Mouse (Mus musculus): ENCODE results near the gene Syt6. TPM values are rescaled to one million over a fixed set of nuclear protein-coding genes. Genes with fewer than 3 reads are reported as not detected.

Syt6 gene
- polyA plus RNA-seq, 1 experiment from 2014 or later = 0.07 TPM

DNA sequence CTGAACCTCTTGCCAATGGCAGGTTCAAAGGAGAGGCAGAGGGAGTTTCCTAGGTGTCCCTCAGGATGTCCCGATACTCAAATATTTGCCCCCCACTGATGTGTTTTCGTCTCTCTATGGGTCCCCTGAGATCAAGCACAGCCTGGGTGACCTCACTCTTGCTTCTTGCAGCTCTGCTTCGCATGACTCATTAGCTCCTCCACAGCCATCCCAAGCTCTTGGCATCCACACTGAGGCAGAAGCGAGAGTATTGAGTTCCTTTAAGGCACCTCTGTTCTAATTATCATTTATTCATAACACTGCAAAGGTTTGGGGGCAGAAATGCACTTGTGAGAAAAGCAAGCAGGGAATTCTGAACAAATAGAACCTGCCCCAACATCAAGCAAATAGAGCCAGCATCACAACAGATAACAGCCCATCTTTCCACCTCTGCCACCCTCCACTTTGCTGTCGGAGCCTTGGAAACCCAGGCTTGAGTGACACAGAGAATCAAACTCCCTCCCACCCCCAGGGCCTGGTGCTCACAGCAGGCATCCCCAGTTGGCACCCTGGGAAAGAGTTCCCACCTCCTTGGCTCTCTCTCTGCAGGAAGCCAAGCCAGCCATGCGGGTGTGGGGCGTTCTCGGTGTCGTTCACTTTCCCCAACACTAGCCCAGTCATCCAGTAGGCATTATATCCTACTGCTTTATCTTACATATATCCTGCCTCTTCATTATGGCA is 37.8 kb downstream of the Syt6 start:
- H3K27ac ChIP-seq (ENCODE audit: low read length) = no peak overlapping the region
- 48% methylated on average over 9 of the region's 9 CpGs for WGBS
- H3K9ac ChIP-seq (ENCODE audit: low read length) = no peak overlapping the region
- no peak for ATAC-seq (replicated peaks; ENCODE audit: extremely low read depth, insufficient read depth, low FRiP score)
- H3K27me3 ChIP-seq (ENCODE audit: control insufficient read depth, insufficient read depth, low read length) = 0 out of 2 replicates have a peak, but pooled peaks cover 2% of the 10 kb centered on the region
- no peaks in the 10 kb centered on the region for H3K4me1 ChIP-seq (ENCODE audit: control insufficient read depth, insufficient read depth, low read length)
- H3K9me3 ChIP-seq (replicated peaks; ENCODE audit: control insufficient read depth, low read length) = no peaks in the 10 kb centered on the region
- no peak overlapping the region for H3K4me2 ChIP-seq (ENCODE audit: low read depth, low read length)
- no peak overlapping the region for H3K4me3 ChIP-seq (ENCODE audit: low read length)
- no peaks in the 10 kb centered on the region for H3K36me3 ChIP-seq (ENCODE audit: control insufficient read depth, insufficient read depth)

DNA sequence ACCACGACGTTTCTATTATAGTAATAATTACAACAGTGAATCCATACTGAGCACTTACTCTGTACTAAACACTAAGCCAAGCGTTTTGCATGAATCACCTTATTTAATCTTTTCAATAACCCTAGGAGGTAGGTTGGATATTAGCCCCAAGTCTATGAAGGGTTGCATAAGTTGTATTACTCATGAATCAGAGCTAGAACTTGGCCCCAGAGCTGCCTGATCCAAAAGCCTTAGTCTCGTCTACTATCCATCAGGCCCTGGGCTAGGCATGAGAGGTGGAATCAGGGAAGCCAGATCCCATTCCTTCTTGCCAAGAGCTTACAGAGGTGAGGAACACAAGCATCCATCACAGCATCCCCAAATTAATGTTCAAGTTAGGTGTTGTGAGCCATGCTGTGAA is 40.6 kb downstream of the Syt6 start:
- H3K9me3 ChIP-seq (replicated peaks; ENCODE audit: control insufficient read depth, low read length) = no peaks in the 10 kb centered on the region
- no peak for ATAC-seq (replicated peaks; ENCODE audit: extremely low read depth, insufficient read depth, low FRiP score)
- no peak overlapping the region for H3K9ac ChIP-seq (ENCODE audit: low read length)
- H3K36me3 ChIP-seq (ENCODE audit: control insufficient read depth, insufficient read depth) = no peaks in the 10 kb centered on the region
- H3K4me2 ChIP-seq (ENCODE audit: low read depth, low read length) = no peak overlapping the region
- no peak overlapping the region for H3K27ac ChIP-seq (ENCODE audit: low read length)
- 75% methylated on average over 4 of the region's 4 CpGs for WGBS
- no peaks in the 10 kb centered on the region for H3K4me1 ChIP-seq (ENCODE audit: control insufficient read depth, insufficient read depth, low read length)
- H3K4me3 ChIP-seq (ENCODE audit: low read length) = no peak overlapping the region
- 0 out of 2 replicates have a peak, but pooled peaks cover 2% of the 10 kb centered on the region for H3K27me3 ChIP-seq (ENCODE audit: control insufficient read depth, insufficient read depth, low read length)

DNA sequence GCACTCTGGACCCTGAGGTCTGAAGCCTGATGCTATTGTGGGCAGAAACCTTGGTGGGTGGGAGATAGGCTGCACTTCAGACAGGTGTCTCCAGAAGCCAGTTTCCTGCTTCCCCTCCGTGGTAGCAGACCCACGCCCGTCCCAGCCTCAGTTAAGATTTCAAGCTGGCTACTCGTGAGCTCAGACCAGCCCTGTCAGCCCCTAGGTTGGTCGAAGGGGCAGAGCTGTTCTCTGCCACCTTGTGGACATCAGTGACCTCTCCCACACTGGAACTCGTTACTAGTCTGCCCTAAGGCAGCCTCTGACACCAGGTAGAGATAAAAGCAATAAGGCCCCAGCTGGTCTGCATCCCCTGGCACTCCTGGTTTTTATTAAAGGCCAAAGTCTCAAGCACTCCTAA is 42.0 kb downstream of the Syt6 start:
- Histone ChIP-seq H3K9me3 (replicated peaks; ENCODE audit: control insufficient read depth, low read length) (no peaks in the 10 kb centered on the region), H3K4me3 (ENCODE audit: low read length) (no peak overlapping the region), H3K27ac (ENCODE audit: low read length) (no peak overlapping the region), H3K4me2 (ENCODE audit: low read depth, low read length) (no peak overlapping the region), H3K36me3 (ENCODE audit: control insufficient read depth, insufficient read depth) (no peaks in the 10 kb centered on the region), H3K4me1 (ENCODE audit: control insufficient read depth, insufficient read depth, low read length) (no peaks in the 10 kb centered on the region), H3K27me3 (ENCODE audit: control insufficient read depth, insufficient read depth, low read length) (0 out of 2 replicates have a peak, but pooled peaks cover 2% of the 10 kb centered on the region), H3K9ac (ENCODE audit: low read length) (no peak overlapping the region)
- ATAC-seq (replicated peaks; ENCODE audit: extremely low read depth, insufficient read depth, low FRiP score) = no peak
- 22% methylated on average over 6 of the region's 6 CpGs for WGBS

DNA sequence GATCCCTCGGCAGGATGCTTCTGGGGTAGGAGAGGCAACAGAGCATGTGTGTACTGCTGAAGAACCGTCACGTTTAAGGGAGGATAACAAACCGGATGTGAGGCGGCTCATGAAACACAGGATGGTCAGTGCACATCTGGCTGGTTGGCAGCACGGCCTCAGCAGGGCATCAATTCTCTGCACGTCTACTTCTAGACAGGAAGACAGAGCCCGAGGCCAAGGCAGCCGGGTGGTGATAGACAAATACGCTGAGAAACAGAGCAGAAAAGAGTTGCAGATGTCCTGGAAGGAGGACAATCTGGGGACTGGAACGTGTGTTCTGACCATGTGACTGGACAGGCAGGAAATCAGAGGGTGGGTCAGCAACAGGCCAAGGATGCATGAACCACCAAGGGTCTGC is 45.1 kb downstream of the Syt6 start:
- Histone ChIP-seq H3K27me3 (ENCODE audit: control insufficient read depth, insufficient read depth, low read length) (0 out of 2 replicates have a peak, but pooled peaks cover 2% of the 10 kb centered on the region), H3K4me2 (ENCODE audit: low read depth, low read length) (no peak overlapping the region), H3K9ac (ENCODE audit: low read length) (no peak overlapping the region), H3K4me3 (ENCODE audit: low read length) (no peak overlapping the region), H3K27ac (ENCODE audit: low read length) (no peak overlapping the region), H3K36me3 (ENCODE audit: control insufficient read depth, insufficient read depth) (no peaks in the 10 kb centered on the region), H3K9me3 (replicated peaks; ENCODE audit: control insufficient read depth, low read length) (no peaks in the 10 kb centered on the region), H3K4me1 (ENCODE audit: control insufficient read depth, insufficient read depth, low read length) (peaks cover 6% of the 10 kb centered on the region)
- 55% methylated on average over 11 of the region's 11 CpGs for WGBS
- ATAC-seq (replicated peaks; ENCODE audit: extremely low read depth, insufficient read depth, low FRiP score) = no peak

DNA sequence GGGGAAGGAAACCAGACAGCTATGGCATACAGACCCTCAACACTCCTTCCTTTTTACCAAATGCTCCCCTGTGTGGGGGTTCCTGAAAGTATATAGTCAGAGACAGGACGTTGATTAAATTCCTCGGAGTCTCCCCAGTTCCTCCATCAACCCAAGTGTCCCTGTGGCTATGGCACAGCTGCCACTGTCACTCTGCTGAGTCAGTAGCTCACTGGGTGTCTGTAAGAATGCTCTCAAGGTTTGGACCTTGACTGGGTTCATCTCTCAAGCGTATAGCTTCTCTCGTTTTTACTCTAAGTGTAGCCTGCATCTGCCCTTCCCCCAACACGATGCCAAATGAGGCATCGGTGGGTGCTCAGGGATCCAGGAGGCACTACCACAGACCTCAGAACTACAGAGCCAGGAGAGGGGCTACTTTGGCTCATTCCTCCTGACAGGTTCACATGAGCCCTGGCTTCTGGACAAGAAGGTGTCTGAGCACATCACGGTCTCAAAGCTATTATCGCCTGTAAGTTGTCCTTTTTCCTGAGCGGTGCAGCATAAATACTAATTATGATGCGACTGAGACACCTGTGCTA is 49.0 kb downstream of the Syt6 start:
- Histone ChIP-seq H3K4me2 (ENCODE audit: low read depth, low read length) (no peak overlapping the region), H3K4me3 (ENCODE audit: low read length) (no peak overlapping the region), H3K27me3 (ENCODE audit: control insufficient read depth, insufficient read depth, low read length) (no peaks in the 10 kb centered on the region), H3K36me3 (ENCODE audit: control insufficient read depth, insufficient read depth) (no peaks in the 10 kb centered on the region), H3K27ac (ENCODE audit: low read length) (no peak overlapping the region), H3K4me1 (ENCODE audit: control insufficient read depth, insufficient read depth, low read length) (peaks cover 6% of the 10 kb centered on the region), H3K9ac (ENCODE audit: low read length) (no peak overlapping the region), H3K9me3 (replicated peaks; ENCODE audit: control insufficient read depth, low read length) (no peaks in the 10 kb centered on the region)
- no peak for ATAC-seq (replicated peaks; ENCODE audit: extremely low read depth, insufficient read depth, low FRiP score)
- WGBS = 81% methylated on average over 10 of the region's 10 CpGs

DNA sequence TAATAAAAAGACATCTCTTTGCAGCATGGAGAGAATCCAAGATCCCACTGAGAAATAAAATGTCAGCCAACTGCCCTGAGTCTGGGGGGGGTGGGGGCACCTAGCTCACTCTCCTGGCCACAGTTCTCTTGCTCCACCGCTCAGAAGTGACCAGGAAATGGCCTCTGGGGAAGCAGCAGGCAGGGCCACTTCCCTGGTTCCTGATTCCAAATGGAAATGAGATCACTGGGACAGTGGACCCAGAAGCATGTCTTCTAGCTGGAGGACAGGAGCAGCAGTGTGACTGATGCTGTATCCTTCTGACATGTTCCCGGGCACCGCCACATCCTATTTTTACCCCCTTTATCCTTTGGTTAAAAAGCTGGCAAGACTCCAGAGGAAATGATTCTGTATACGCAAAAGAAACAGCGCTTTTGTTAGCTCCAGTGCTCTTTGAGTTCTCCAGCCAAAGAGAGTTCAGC is 49.6 kb downstream of the Syt6 start:
- Histone ChIP-seq H3K27me3 (ENCODE audit: control insufficient read depth, insufficient read depth, low read length) (no peaks in the 10 kb centered on the region), H3K4me3 (ENCODE audit: low read length) (no peak overlapping the region), H3K4me2 (ENCODE audit: low read depth, low read length) (no peak overlapping the region), H3K9me3 (replicated peaks; ENCODE audit: control insufficient read depth, low read length) (no peaks in the 10 kb centered on the region), H3K9ac (ENCODE audit: low read length) (no peak overlapping the region), H3K36me3 (ENCODE audit: control insufficient read depth, insufficient read depth) (no peaks in the 10 kb centered on the region), H3K4me1 (ENCODE audit: control insufficient read depth, insufficient read depth, low read length) (peaks cover 6% of the 10 kb centered on the region), H3K27ac (ENCODE audit: low read length) (no peak overlapping the region)
- WGBS = 22% methylated on average over 5 of the region's 5 CpGs
- ATAC-seq (replicated peaks; ENCODE audit: extremely low read depth, insufficient read depth, low FRiP score) = no peak

DNA sequence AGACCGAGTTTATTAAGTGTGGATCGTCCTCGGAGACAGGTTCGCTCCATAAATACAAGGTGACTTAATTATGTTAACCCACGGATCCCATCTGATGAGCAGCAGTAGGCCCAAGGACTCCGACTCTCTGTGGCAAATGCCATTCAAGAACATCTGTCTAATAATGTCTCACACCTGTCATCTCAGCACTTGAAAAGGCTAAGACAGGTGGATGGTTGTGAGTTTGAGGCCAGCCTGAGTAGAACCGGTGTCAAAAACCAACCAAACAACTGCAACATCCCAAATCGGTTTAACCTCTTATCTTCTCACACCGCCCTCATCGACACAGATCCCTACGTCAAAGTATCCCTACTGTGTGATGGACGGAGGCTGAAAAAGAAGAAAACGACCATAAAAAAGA is 50.1 kb downstream of the Syt6 start:
- ATAC-seq (replicated peaks; ENCODE audit: extremely low read depth, insufficient read depth, low FRiP score) = no peak
- Histone ChIP-seq H3K36me3 (ENCODE audit: control insufficient read depth, insufficient read depth) (no peaks in the 10 kb centered on the region), H3K27me3 (ENCODE audit: control insufficient read depth, insufficient read depth, low read length) (no peaks in the 10 kb centered on the region), H3K9me3 (replicated peaks; ENCODE audit: control insufficient read depth, low read length) (no peaks in the 10 kb centered on the region), H3K4me3 (ENCODE audit: low read length) (no peak overlapping the region), H3K4me1 (ENCODE audit: control insufficient read depth, insufficient read depth, low read length) (peaks cover 6% of the 10 kb centered on the region), H3K4me2 (ENCODE audit: low read depth, low read length) (no peak overlapping the region), H3K27ac (ENCODE audit: low read length) (no peak overlapping the region), H3K9ac (ENCODE audit: low read length) (no peak overlapping the region)
- WGBS = 82% methylated on average over 13 of the region's 13 CpGs

DNA sequence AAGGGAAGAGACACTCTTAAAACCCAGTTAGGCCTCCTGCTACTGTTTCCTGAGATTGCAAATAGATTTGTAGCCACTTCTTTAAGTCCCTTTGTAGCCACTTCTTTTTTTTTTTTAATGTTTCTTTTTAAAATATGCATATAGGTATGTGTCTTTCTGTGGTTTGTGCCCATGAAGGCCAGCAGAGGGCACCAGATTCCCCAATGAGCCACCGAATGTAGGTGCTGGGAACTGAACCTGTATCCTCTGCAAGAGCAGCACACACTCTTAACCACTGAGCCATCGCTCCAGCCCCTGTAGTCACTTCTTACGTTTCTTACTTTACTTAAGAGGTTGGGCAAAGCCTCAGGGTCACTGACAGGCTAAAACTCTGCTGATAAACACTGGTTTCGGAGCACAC is 51.5 kb downstream of the Syt6 start:
- H3K9ac ChIP-seq (ENCODE audit: low read length) = no peak overlapping the region
- H3K36me3 ChIP-seq (ENCODE audit: control insufficient read depth, insufficient read depth) = no peaks in the 10 kb centered on the region
- H3K4me3 ChIP-seq (ENCODE audit: low read length) = no peak overlapping the region
- no peak overlapping the region for H3K27ac ChIP-seq (ENCODE audit: low read length)
- WGBS = 92% methylated on average over 4 of the region's 4 CpGs
- peaks cover 6% of the 10 kb centered on the region for H3K4me1 ChIP-seq (ENCODE audit: control insufficient read depth, insufficient read depth, low read length)
- H3K9me3 ChIP-seq (replicated peaks; ENCODE audit: control insufficient read depth, low read length) = no peaks in the 10 kb centered on the region
- no peaks in the 10 kb centered on the region for H3K27me3 ChIP-seq (ENCODE audit: control insufficient read depth, insufficient read depth, low read length)
- no peak overlapping the region for H3K4me2 ChIP-seq (ENCODE audit: low read depth, low read length)
- no peak for ATAC-seq (replicated peaks; ENCODE audit: extremely low read depth, insufficient read depth, low FRiP score)

DNA sequence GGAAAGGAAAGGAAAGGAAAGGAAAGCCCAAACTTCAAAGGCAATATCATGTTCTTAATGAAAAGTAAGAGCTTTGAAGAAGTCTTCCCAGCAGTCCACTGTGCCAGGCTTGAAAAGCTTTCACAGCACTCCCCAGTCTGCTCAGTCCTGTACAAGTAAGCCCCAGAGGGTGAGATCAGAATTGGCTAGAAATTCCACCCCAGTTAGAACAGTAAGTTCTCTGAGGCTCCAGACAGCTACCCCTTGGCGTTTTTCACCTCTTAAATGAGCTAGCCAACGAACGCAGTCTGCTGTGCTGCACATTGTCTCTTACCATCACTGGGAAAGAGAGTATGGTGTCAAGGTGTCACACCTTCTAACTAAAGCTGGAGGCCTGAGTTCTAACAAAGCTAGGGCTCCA is 52.6 kb downstream of the Syt6 start:
- no peak overlapping the region for H3K4me2 ChIP-seq (ENCODE audit: low read depth, low read length)
- H3K36me3 ChIP-seq (ENCODE audit: control insufficient read depth, insufficient read depth) = no peaks in the 10 kb centered on the region
- H3K9me3 ChIP-seq (replicated peaks; ENCODE audit: control insufficient read depth, low read length) = no peaks in the 10 kb centered on the region
- H3K9ac ChIP-seq (ENCODE audit: low read length) = no peak overlapping the region
- no peak for ATAC-seq (replicated peaks; ENCODE audit: extremely low read depth, insufficient read depth, low FRiP score)
- H3K4me1 ChIP-seq (ENCODE audit: control insufficient read depth, insufficient read depth, low read length) = peaks cover 6% of the 10 kb centered on the region
- H3K27me3 ChIP-seq (ENCODE audit: control insufficient read depth, insufficient read depth, low read length) = no peaks in the 10 kb centered on the region
- H3K27ac ChIP-seq (ENCODE audit: low read length) = no peak overlapping the region
- H3K4me3 ChIP-seq (ENCODE audit: low read length) = no peak overlapping the region
- WGBS = 72% methylated on average over 3 of the region's 3 CpGs
